Mouse (Mus musculus) embryonic facial prominence, embryonic 12.5 days (tissue): ENCODE measurements at regions not wholly inside any gene's neighbourhood (a gene's known extent, or its start where the extent isn't known, plus 50 kb on each side); places are given as distances from the start of the nearest gene placed in this dataset.

Source experiments
- ATAC-seq: fragments of 200-750 bp; cut with Nextera tagmentation; 2 replicates; pipeline ENCODE4 v1.8.0; 2017; ENCODE audit not compliant: insufficient number of reproducible peaks, insufficient read depth, low FRiP score, low TSS enrichment
- H3K27ac ChIP-seq: fragments of 300-500 bp; sonication (generic); 2 replicates; pipeline ENCODE4 v1.5.1; 2016; ENCODE audit warnings: mild to moderate bottlenecking
- H3K27me3 ChIP-seq: fragments of 300-500 bp; sonication (generic); 2 replicates; pipeline ENCODE4 v1.6.1; 2016; ENCODE audit warnings: mild to moderate bottlenecking, moderate library complexity
- H3K36me3 ChIP-seq: fragments of 300-500 bp; sonication (generic); 2 replicates; pipeline ENCODE4 v1.6.1; 2016; ENCODE audit warnings: mild to moderate bottlenecking
- H3K4me1 ChIP-seq: fragments of 300-500 bp; sonication (generic); 2 replicates; pipeline ENCODE4 v1.6.1; 2016
- H3K4me2 ChIP-seq: fragments of 300-500 bp; sonication (generic); replicated peaks from 2 replicates; pipeline ENCODE4 v1.6.1; 2016; ENCODE audit warnings: mild to moderate bottlenecking, moderate library complexity
- H3K4me3 ChIP-seq: fragments of 300-500 bp; sonication (generic); 2 replicates; pipeline ENCODE4 v1.5.1; 2016; ENCODE audit warnings: mild to moderate bottlenecking
- H3K9ac ChIP-seq: fragments of 300-500 bp; sonication (generic); 2 replicates; pipeline ENCODE4 v1.6.1; 2016; ENCODE audit warnings: mild to moderate bottlenecking, moderate library complexity
- H3K9me3 ChIP-seq: fragments of 300-500 bp; sonication (generic); 2 replicates; pipeline ENCODE4 v1.6.1; 2016; ENCODE audit warnings: mild to moderate bottlenecking, moderate library complexity
- WGBS: fragments of 180-500 bp; shearing (Covaris S2); methylation state at CpG from one replicate; pipeline ENCODE4 v1.1.7; 2016; 5-methylcytosine and 5-hydroxymethylcytosine counted together

GRCm38 (mm10) chr19:44692396-44692795 lies 63.4 kb upstream of the Pax2 start:
- H3K27ac ChIP-seq: no peak overlapping the region
- no peaks in the 10 kb centered on the region for H3K36me3 ChIP-seq
- H3K4me2 ChIP-seq: peak overlapping the region; percentile 43
- no peak for ATAC-seq
- under 1% methylated on average over 17 of the region's 17 CpGs for WGBS
- H3K27me3 ChIP-seq: peaks cover 68% of the 10 kb centered on the region
- peaks cover 7% of the 10 kb centered on the region; the same call in 1 of the 2 replicates for H3K4me1 ChIP-seq
- H3K9me3 ChIP-seq: no peaks in the 10 kb centered on the region
- H3K4me3 ChIP-seq: no peak overlapping the region
- no peak overlapping the region for H3K9ac ChIP-seq

DNA sequence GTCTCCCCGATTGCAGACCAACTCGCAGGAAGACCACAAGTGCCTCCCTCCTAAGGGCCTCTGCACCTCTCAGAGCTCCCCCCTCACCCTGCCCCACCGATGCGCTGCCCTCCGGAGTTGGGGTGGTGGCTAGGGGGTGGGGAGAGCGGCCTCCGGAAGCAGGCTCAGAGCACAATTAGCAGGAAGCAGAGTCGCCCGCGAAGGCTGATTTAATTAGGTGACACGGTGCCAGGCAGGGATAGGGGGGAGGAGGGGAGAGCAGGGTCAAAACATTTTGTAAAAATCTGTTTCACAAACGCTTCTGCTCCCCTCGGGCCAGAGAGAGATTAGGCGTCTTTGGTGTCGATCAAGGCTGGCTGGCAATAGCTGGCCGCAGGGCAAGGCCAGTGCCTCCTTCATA lies 63.0 kb upstream of the Pax2 start:
- WGBS: under 1% methylated on average over 16 of the region's 16 CpGs
- Histone ChIP-seq H3K4me1 (peaks cover 7% of the 10 kb centered on the region; the same call in 1 of the 2 replicates), H3K9ac (no peak overlapping the region), H3K27ac (no peak overlapping the region), H3K4me2 (peak overlapping the region; percentile 43), H3K4me3 (no peak overlapping the region), H3K36me3 (no peaks in the 10 kb centered on the region), H3K9me3 (no peaks in the 10 kb centered on the region), H3K27me3 (peaks cover 68% of the 10 kb centered on the region)
- no peak for ATAC-seq

DNA sequence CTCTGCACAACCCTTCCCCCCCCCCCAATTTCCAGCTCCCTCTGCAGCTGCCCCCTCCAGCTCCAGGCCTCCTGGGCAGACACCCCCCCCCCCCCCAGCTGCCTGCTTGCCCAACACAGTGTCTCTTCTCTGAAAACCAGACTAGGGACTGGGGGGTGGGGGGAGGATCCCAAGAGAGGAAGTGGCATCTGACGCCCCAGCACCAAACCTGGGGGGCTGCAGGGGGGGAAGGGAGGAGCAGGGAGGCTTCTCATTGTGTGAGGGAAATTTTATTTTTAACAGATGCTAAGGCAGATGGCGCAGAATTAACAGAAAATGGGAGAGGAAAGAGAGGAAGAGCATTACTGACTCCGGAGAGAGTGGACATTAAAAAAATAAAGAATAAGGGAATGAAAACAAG lies 60.5 kb upstream of the Pax2 start:
- peaks cover 7% of the 10 kb centered on the region; the same call in 1 of the 2 replicates for H3K4me1 ChIP-seq
- H3K4me3 ChIP-seq: no peak overlapping the region
- no peak for ATAC-seq
- no peaks in the 10 kb centered on the region for H3K36me3 ChIP-seq
- H3K4me2 ChIP-seq: no peak overlapping the region
- peaks cover 76% of the 10 kb centered on the region for H3K27me3 ChIP-seq
- WGBS: 4% methylated on average over 3 of the region's 3 CpGs
- H3K9me3 ChIP-seq: no peaks in the 10 kb centered on the region
- no peak overlapping the region for H3K9ac ChIP-seq
- no peak overlapping the region for H3K27ac ChIP-seq

DNA sequence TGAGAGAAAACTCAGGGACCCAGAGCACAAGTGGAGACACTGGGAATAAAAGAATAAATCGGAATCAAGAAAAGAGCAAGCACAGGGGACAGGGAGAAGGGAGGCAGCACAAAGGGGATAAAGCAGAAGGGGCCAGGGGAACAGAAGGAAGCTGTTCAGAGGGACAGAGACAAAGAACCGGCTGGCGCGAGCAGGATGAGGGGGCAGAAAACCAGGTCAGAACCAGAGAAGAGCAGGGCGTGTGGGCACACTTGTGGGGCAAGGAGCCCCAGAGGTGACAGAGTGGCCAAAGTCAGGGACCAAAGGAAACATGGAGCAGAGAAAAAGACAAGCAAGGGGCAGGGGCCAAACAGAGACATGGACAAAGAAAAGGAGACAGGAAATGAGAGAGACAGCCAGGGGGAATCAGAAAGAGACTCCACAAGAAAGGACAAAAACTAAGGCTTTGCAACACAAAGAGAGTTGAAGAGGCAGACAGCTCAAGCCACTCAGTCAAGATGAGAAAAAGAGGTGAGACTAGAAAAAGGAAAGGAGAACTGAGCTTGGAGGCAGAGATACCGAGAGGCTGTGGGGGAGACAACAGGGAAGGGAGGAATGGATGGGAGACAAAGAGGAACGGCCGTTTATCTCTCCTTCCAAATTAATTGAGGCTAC lies 59.7 kb upstream of the Pax2 start:
- H3K9ac ChIP-seq: no peak overlapping the region
- no peaks in the 10 kb centered on the region for H3K9me3 ChIP-seq
- H3K27me3 ChIP-seq: peaks cover 73% of the 10 kb centered on the region
- WGBS: 4% methylated on average over 8 of the region's 8 CpGs
- no peak overlapping the region for H3K4me2 ChIP-seq
- peaks cover 10% of the 10 kb centered on the region; the same call in 1 of the 2 replicates for H3K4me1 ChIP-seq
- H3K4me3 ChIP-seq: no peak overlapping the region
- H3K27ac ChIP-seq: no peak overlapping the region
- no peaks in the 10 kb centered on the region for H3K36me3 ChIP-seq
- ATAC-seq: no peak

DNA sequence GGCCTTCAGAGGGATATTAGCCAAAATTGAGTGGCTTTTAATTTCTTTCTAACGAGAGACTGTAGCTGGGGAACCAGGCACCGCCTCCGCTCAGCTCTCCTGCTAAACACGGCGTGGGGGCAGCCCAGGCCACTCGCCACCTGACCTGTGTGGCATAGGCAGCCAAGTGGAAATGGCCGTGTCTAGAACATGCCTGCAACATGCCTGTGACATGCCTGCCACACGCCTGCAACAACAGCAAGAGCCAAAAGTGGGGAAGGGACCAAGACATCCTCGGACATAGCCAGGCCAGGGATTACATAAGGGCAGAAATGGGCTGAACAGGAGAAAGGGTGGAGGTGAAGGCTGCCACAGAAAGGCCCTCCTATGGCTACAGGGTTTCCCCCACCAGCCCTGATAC lies 59.1 kb upstream of the Pax2 start:
- Histone ChIP-seq H3K9ac (no peak overlapping the region), H3K36me3 (no peaks in the 10 kb centered on the region), H3K4me2 (no peak overlapping the region), H3K9me3 (no peaks in the 10 kb centered on the region), H3K4me3 (no peak overlapping the region), H3K27ac (no peak overlapping the region), H3K4me1 (peaks cover 10% of the 10 kb centered on the region; the same call in 1 of the 2 replicates), H3K27me3 (peaks cover 76% of the 10 kb centered on the region)
- WGBS: 36% methylated on average over 9 of the region's 9 CpGs
- no peak for ATAC-seq

DNA sequence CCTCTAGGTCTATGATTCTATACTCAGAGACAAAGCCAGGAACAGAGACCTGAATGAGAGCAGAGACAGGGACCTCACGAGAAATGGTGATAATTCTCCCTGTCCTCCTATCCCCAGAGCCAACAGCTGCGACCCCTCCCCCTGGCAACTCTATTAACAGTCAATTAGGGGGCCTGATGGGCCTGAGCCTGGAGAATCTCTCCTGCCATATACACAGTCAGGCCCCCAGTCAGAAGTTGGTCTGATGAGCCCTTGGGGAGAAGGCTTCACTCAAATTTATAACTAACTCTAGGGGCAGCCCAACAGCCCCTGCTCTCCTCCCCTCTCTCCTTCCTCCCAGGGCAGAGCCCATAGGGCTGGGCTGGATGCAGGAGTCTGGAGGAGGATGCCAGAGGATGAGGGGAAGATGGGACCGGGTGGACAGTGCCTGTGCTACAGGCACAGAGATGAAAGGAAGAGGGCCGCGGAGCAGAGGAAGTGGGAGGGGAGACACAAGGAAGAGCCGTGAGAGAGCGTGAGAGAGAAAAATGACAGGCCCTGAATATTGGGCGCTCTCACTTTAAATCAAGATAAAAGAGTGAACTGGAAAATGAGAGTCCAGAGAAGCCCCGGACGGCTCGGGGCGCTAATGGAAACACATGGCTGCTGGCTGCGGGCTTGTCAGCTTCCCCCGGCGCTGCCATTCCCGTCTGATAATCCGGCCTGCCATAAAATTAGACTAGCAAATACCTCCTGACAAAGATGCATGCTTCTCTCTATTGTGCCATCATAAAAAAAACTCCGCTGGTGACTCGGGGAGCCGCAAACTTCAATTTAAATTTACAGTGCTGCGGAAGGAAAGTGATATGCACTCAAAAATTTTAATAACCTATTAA lies 57.2 kb upstream of the Pax2 start:
- WGBS: 23% methylated on average over 21 of the region's 21 CpGs

More for the DNA sequence above, 57.2 kb upstream of the Pax2 start:
- Histone ChIP-seq H3K9ac (no peak overlapping the region), H3K36me3 (no peaks in the 10 kb centered on the region), H3K27ac (no peak overlapping the region), H3K9me3 (no peaks in the 10 kb centered on the region), H3K4me1 (peaks cover 5% of the 10 kb centered on the region; the same call in 1 of the 2 replicates), H3K4me3 (no peak overlapping the region), H3K27me3 (peaks cover 75% of the 10 kb centered on the region), H3K4me2 (no peak overlapping the region)
- ATAC-seq: no peak
